Mouse (Mus musculus) heart, postnatal 0 days (tissue): Measurements from ENCODE around the gene Fam160a1.

ENCODE experiments used
- CTCF ChIP-seq: IDR thresholded peaks from 2 replicates; pipeline ENCODE4 v1.5.1; 2016; ENCODE audit warnings: antibody characterized with exemption, control low read depth, low read depth
- EP300 ChIP-seq: IDR thresholded peaks from 2 replicates; pipeline ENCODE4 v1.6.1; 2016; ENCODE audit warnings: antibody characterized with exemption, low read depth

DNA sequence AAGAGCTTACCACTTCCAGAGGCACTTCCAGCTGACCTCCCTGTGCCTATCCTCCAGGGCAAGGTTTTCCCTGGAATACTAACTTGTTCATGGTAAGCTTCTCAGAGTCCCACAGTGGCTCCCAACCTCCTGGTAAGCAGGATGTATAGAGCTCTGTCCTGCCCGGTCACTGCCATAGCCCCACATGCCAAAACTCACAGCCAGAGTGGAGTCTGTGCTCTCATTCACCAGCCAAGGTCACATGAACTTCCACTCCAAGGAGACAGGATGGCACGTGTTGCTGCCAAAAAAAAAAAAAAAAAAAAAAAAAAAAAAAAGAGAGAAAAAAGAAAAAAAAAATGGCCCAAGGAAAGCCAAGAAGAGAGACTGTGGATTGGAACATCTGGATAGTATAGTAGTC lies 39.2 kb downstream of the Fam160a1 start:
- TF ChIP-seq CTCF (no peak), EP300 (no peak)
